Mouse (Mus musculus) CH12.LX (cell line): Measurements from ENCODE around the gene Fhdc1. TPM values are rescaled to one million over a fixed set of nuclear protein-coding genes. Genes with fewer than 3 reads are reported as not detected.

Experiments
- DNase-seq: peaks from one replicate; pipeline ENCODE4 v3.0.0-alpha.2; 2013; ENCODE audit errors: extremely low read depth
- H3K27ac ChIP-seq: 2 replicates; pipeline ENCODE4 v1.5.1; 2012; ENCODE audit warnings: low read depth, mild to moderate bottlenecking, control low read depth, moderate library complexity; ENCODE audit not compliant: insufficient read depth
- H3K27me3 ChIP-seq: replicated peaks from 2 replicates; pipeline ENCODE3; 2012; ENCODE audit warnings: inconsistent platforms
- H3K36me3 ChIP-seq, 2 experiments: replicated peaks in 1 of 2; 2 replicates each; pipeline versions ENCODE3 to v1.6.1; 2012; ENCODE audit warnings: inconsistent platforms in 1 of 2, low read length in 1 of 2, mild to moderate bottlenecking in 1 of 2, mixed read lengths in 1 of 2, moderate library complexity in 1 of 2; ENCODE audit not compliant: control insufficient read depth in 1 of 2, insufficient read depth in 1 of 2
- H3K4me1 ChIP-seq, 2 experiments: 2 replicates each; pipeline ENCODE4 v1.6.1; 2012; ENCODE audit warnings: inconsistent platforms in 1 of 2, moderate library complexity in 1 of 2; ENCODE audit not compliant: insufficient read depth in 2 of 2, control insufficient read depth in 1 of 2
- H3K4me2 ChIP-seq: 2 replicates; pipeline ENCODE4 v1.6.1; 2012; ENCODE audit warnings: low read depth, mild to moderate bottlenecking, control low read depth; ENCODE audit not compliant: poor library complexity, insufficient read depth, severe bottlenecking
- H3K4me3 ChIP-seq, 3 experiments: fragments of 150-350 bp in 1 of 3; sonication (generic) in 1 of 3; replicated peaks in 1 of 3; 2 replicates each; pipeline versions ENCODE3 to v1.5.1; 2011 to 2012; ENCODE audit warnings: low read depth in 2 of 3, low read length in 2 of 3, mild to moderate bottlenecking in 2 of 3, moderate library complexity in 2 of 3, control low read depth in 1 of 3, improper control_type of control experiment in 1 of 3, inconsistent platforms in 1 of 3, mixed read lengths in 1 of 3; ENCODE audit not compliant: poor library complexity in 1 of 3
- H3K79me2 ChIP-seq: replicated peaks from 2 replicates; pipeline ENCODE4 v1.6.1; 2012; ENCODE audit warnings: mild to moderate bottlenecking, moderate library complexity; ENCODE audit not compliant: control insufficient read depth, poor library complexity, insufficient read depth, severe bottlenecking; ENCODE audit errors: extremely low read depth
- H3K9ac ChIP-seq: 2 replicates; pipeline ENCODE4 v1.6.1; 2012; ENCODE audit warnings: low read depth, mild to moderate bottlenecking, control low read depth, moderate library complexity; ENCODE audit not compliant: insufficient read depth
- H3K9me3 ChIP-seq: replicated peaks from 2 replicates; pipeline ENCODE3; 2012; ENCODE audit warnings: low read length, inconsistent platforms, mixed read lengths
- CHD1 ChIP-seq: IDR thresholded peaks from 2 replicates; pipeline ENCODE4 v1.6.1; 2012; ENCODE audit warnings: low read depth, low read length, improper control_type of control experiment, inconsistent platforms
- E2F4 ChIP-seq: IDR thresholded peaks from 2 replicates; pipeline ENCODE4 v1.6.1; 2011; ENCODE audit warnings: low read depth, low read length, improper control_type of control experiment; ENCODE audit not compliant: insufficient replicate concordance
- ELF1 ChIP-seq: IDR thresholded peaks from 2 replicates; pipeline ENCODE4 v1.6.1; 2014; ENCODE audit warnings: low read depth, mild to moderate bottlenecking, inconsistent platforms, low read length, improper control_type of control experiment
- GABPA ChIP-seq: IDR thresholded peaks from 2 replicates; pipeline ENCODE4 v1.6.1; 2012; ENCODE audit warnings: low read depth, low read length, improper control_type of control experiment, inconsistent platforms; ENCODE audit not compliant: insufficient replicate concordance
- IRF4 ChIP-seq: IDR thresholded peaks from 2 replicates; pipeline ENCODE4 v1.6.1; 2014; ENCODE audit warnings: low read depth, mild to moderate bottlenecking, inconsistent platforms, low read length, improper control_type of control experiment
- MAZ ChIP-seq: IDR thresholded peaks from 2 replicates; pipeline ENCODE4 v1.6.1; 2012; ENCODE audit warnings: low read depth, mild to moderate bottlenecking, inconsistent platforms, low read length, improper control_type of control experiment, moderate library complexity
- MXI1 ChIP-seq: IDR thresholded peaks from 2 replicates; pipeline ENCODE4 v1.6.1; 2011; ENCODE audit warnings: mild to moderate bottlenecking, low read depth, low read length, improper control_type of control experiment
- MYC ChIP-seq: IDR thresholded peaks from 2 replicates; pipeline ENCODE4 v1.6.1; 2011; ENCODE audit warnings: low read depth, mild to moderate bottlenecking, improper control_type of control experiment, low read length
- PAX5 ChIP-seq: IDR thresholded peaks from 2 replicates; pipeline ENCODE4 v1.6.1; 2012; ENCODE audit warnings: low read length, inconsistent platforms, mixed read lengths
- POLR2AphosphoS2 ChIP-seq: IDR thresholded peaks from 2 replicates; pipeline ENCODE4 v1.6.1; 2011; ENCODE audit warnings: low read depth, low read length, improper control_type of control experiment
- UBTF ChIP-seq: IDR thresholded peaks from 2 replicates; pipeline ENCODE4 v1.6.1; 2012; ENCODE audit warnings: low read depth, mild to moderate bottlenecking, inconsistent platforms, low read length, improper control_type of control experiment, moderate library complexity
- USF1 ChIP-seq: IDR thresholded peaks from 2 replicates; pipeline ENCODE4 v1.6.1; 2014; ENCODE audit warnings: low read depth, mild to moderate bottlenecking, inconsistent platforms, low read length, improper control_type of control experiment
- USF2 ChIP-seq: conservative IDR thresholded peaks from 2 replicates; pipeline ENCODE4 v1.6.1; 2011; ENCODE audit warnings: low read depth, low read length, improper control_type of control experiment
- ZNF384 ChIP-seq: IDR thresholded peaks from 2 replicates; pipeline ENCODE4 v1.6.1; 2012; ENCODE audit warnings: low read depth, low read length, improper control_type of control experiment, inconsistent platforms
- dilution Hi-C: fragments of 300-500 bp; cut with MboI; formaldehyde crosslinking; loops from 2 replicates; pipeline ENCODE4 v1.14.3; 2020; ENCODE audit warnings: low sequenced_read_pairs; ENCODE audit not compliant: extremely low pct_unique_long_range_greater_than_20kb, extremely low pct_ligation_motif_present
- in situ Hi-C: fragments of 300-500 bp; cut with MboI; formaldehyde crosslinking; loops from 3 replicates; pipeline ENCODE4 v1.14.3; 2019; ENCODE audit warnings: low sequenced_read_pairs, low pct_ligation_motif_present, low pct_unique_long_range_greater_than_20kb, mixed read lengths
- polyA plus RNA-seq: library from polyadenylated mRNA; unstranded; fragments of >175 nt; gene quantifications from 2 replicates; pipeline ENCODE4 v1.2.1, GENCODE M21; 2012; ENCODE audit warnings: low read depth; ENCODE audit not compliant: insufficient read length
- total RNA-seq, 2 experiments: library from RNA; depleted of rRNA; stranded (reverse); fragments of 300-350 nt in 1 of 2; fragments of >200 nt in 1 of 2; gene quantifications; 2 replicates each; pipeline ENCODE4 v1.2.3; 2012 to 2014

Gene Fhdc1
- total and polyA plus RNA-seq, 3 experiments, result 0.08 TPM; not detected in 2

- Histone ChIP-seq H3K4me3 (no peak overlapping the region), H3K9ac (no peak overlapping the region), H3K36me3 (no peaks in the 10 kb centered on the region), H3K9me3 (peaks cover 7% of the 10 kb centered on the region), H3K79me2 (no peaks in the 10 kb centered on the region), H3K4me1 (peaks cover 4 to 5% of the 10 kb centered on the region in 2 experiments; a peak in 2 of 4 replicates), H3K4me2 (no peak overlapping the region), H3K27me3 (peaks cover 20% of the 10 kb centered on the region), H3K27ac (no peak overlapping the region)
- in situ Hi-C loops, result no loop called here
- no peak for TF ChIP-seq USF1
- no peak for DNase-seq
- dilution Hi-C loops, result no loop called here
These were observed 2.7 kb downstream of the Fhdc1 start for GRCm38 (mm10) chr3:84477498-84477897.

GRCm38 (mm10) chr3:84474981-84475775 is 5.1 kb downstream of the Fhdc1 start:
- H3K4me1 ChIP-seq, result peaks cover 0 to 4% of the 10 kb centered on the region in 2 experiments; a peak in 1 of 4 replicates
- dilution Hi-C loops (no loop called here), in situ Hi-C loops (no loop called here)
- H3K9me3 ChIP-seq, result peaks cover 7% of the 10 kb centered on the region
- H3K27me3 ChIP-seq, result peaks cover 15% of the 10 kb centered on the region
- no peak for DNase-seq
- H3K79me2 ChIP-seq, result no peaks in the 10 kb centered on the region
- H3K27ac ChIP-seq, result no peak overlapping the region
- no peak overlapping the region for H3K4me2 ChIP-seq
- H3K36me3 ChIP-seq, result no peaks in the 10 kb centered on the region
- H3K4me3 ChIP-seq, result no peak overlapping the region
- no peak for TF ChIP-seq MAZ
- no peak for TF ChIP-seq CHD1
- no peak for TF ChIP-seq USF2
- no peak for TF ChIP-seq GABPA
- TF ChIP-seq MYC, result no peak
- TF ChIP-seq IRF4, result no peak
- no peak for TF ChIP-seq ZNF384
- no peak for TF ChIP-seq PAX5
- no peak for TF ChIP-seq E2F4
- no peak for TF ChIP-seq UBTF
- H3K9ac ChIP-seq, result no peak overlapping the region

- no peak overlapping the region for H3K27ac ChIP-seq
- H3K9ac ChIP-seq, result no peak overlapping the region
- dilution Hi-C loops, result no loop called here
- peaks cover 7% of the 10 kb centered on the region for H3K27me3 ChIP-seq
- H3K9me3 ChIP-seq, result no peaks in the 10 kb centered on the region
- H3K4me1 ChIP-seq, result no peaks in the 10 kb centered on the region
- H3K4me2 ChIP-seq, result no peak overlapping the region
- H3K79me2 ChIP-seq, result no peaks in the 10 kb centered on the region
- TF ChIP-seq MXI1 (no peak), POLR2AphosphoS2 (no peak), E2F4 (no peak), ELF1 (no peak), USF1 (no peak)
- no peak for DNase-seq
- no peak overlapping the region for H3K4me3 ChIP-seq
- H3K36me3 ChIP-seq, result no peaks in the 10 kb centered on the region
- in situ Hi-C loops, result no loop called here
These were observed 5.8 kb downstream of the Fhdc1 start for GRCm38 (mm10) chr3:84474398-84474797.
